Mouse (Mus musculus): ENCODE measurements around the gene Hmx3. TPM values are rescaled to one million over a fixed set of nuclear protein-coding genes. Genes with fewer than 3 reads are reported as not detected.
A peak's percentile ranks its signal among the peaks of the same experiment; 100 is the strongest.

The Hmx3 gene
- total RNA-seq (2012; rRNA removed) = not detected in 2 replicates
- total RNA-seq (2014; rRNA removed) = not detected in 2 replicates
- not detected in 2 replicates for polyA plus RNA-seq (2012; ENCODE audit: insufficient read length, low read depth)

DNA sequence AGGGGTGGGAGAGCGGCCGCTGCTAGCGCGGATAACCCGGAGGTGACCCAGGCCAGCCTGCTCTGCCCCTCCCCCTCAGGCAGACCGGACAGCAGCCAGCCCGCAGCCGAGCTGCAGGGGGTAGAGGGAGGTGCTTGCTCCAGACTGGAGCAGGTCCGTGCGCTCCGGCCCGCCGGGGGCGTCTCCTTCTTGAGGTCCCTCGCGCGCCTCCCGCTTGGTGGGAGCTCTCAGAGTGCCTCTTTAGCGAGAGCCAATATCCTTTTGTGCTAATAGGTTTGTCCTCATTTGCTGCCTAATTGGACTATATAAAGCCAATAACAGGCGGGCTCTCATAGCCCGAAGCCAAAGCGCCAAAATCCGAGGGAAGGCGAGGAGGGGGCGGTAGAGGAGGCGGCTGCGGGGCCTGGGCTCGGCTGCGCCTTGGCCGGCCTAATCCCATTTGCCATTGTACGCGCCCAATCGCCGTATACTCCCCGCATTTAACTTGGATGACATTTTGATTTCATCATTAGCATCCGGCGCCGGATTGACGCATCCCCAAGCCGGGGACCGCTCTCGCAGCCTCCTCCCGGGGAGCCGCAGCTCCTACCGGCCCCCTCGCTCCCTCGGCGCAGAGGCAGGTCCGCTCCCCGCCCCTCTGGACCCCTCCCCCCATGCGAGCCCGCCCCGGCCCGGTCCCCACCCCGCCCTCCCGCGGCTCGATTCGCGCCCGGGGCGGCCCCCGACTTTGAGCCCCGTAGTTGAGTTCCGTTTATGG lies at the start of gene Hmx3:
Hmx3 (plus strand) TSS at position 753 of the 757 bp plus-strand sequence.
- in situ Hi-C loops (cut with MboI; ENCODE audit: low pct_ligation_motif_present, low pct_unique_long_range_greater_than_20kb, low sequenced_read_pairs) = loop anchor here (25.0 kb wide), 1 partner anchor 245 kb away; no protein-coding TSS in a partner anchor
- dilution Hi-C loops (cut with MboI; ENCODE audit: extremely low pct_ligation_motif_present, extremely low pct_unique_long_range_greater_than_20kb, low sequenced_read_pairs) = no loop called here

GRCm38 (mm10) chr7:131503739-131504138 lies 38.9 kb upstream of the Hmx3 start:
- H3K4me2 ChIP-seq (ENCODE audit: insufficient read depth, low read depth, poor library complexity, severe bottlenecking) = no peak overlapping the region
- TF ChIP-seq IRF4 (IDR thresholded peaks at IDR 0.05; ENCODE audit: low read depth, low read length) (no peak), MAFK (IDR thresholded peaks at IDR 0.05; ENCODE audit: insufficient replicate concordance, low read length) (peak; percentile 90), TBP (conservative IDR thresholded peaks at IDR 0.05; ENCODE audit: low read depth, low read length) (no peak), MXI1 (IDR thresholded peaks at IDR 0.05; ENCODE audit: low read depth, low read length) (no peak)
- no peak overlapping the region for H3K4me3 ChIP-seq (replicated peaks in 1 of 3; ENCODE audit: low read depth in 2 of 3, low read length in 2 of 3, poor library complexity in 1 of 3)
- no peak overlapping the region for H3K9ac ChIP-seq (ENCODE audit: insufficient read depth, low read depth)
- in situ Hi-C loops (cut with MboI; ENCODE audit: low pct_ligation_motif_present, low pct_unique_long_range_greater_than_20kb, low sequenced_read_pairs) (no loop called here), dilution Hi-C loops (cut with MboI; ENCODE audit: extremely low pct_ligation_motif_present, extremely low pct_unique_long_range_greater_than_20kb, low sequenced_read_pairs) (no loop called here)
- H3K79me2 ChIP-seq (replicated peaks; ENCODE audit: control insufficient read depth, extremely low read depth, insufficient read depth, poor library complexity, severe bottlenecking) = no peaks in the 10 kb centered on the region
- no peaks in the 10 kb centered on the region for H3K4me1 ChIP-seq (ENCODE audit: control insufficient read depth in 1 of 2, insufficient read depth in 2 of 2)
- no peaks in the 10 kb centered on the region for H3K9me3 ChIP-seq (replicated peaks; ENCODE audit: low read length)
- peaks cover 75% of the 10 kb centered on the region for H3K27me3 ChIP-seq (replicated peaks)
- no peaks in the 10 kb centered on the region for H3K36me3 ChIP-seq (replicated peaks in 1 of 2; ENCODE audit: control insufficient read depth in 1 of 2, insufficient read depth in 1 of 2, low read length in 1 of 2)
- no peak for DNase-seq (ENCODE audit: extremely low read depth)
- no peak overlapping the region for H3K27ac ChIP-seq (ENCODE audit: insufficient read depth, low read depth)

More for the DNA sequence above, at the start of gene Hmx3:
- peaks cover 42% of the 10 kb centered on the region for H3K27me3 ChIP-seq (replicated peaks)
- peaks cover 0 to 3% of the 10 kb centered on the region in 2 experiments; a peak in 1 of 4 replicates for H3K4me1 ChIP-seq (ENCODE audit: control insufficient read depth in 1 of 2, insufficient read depth in 2 of 2)
- 0 out of 2 replicates have a peak within 1 kb of the TSS, but pooled peaks have one; percentile 20 for H3K9ac ChIP-seq (ENCODE audit: insufficient read depth, low read depth)
- no peaks in the 10 kb centered on the region for H3K79me2 ChIP-seq (replicated peaks; ENCODE audit: control insufficient read depth, extremely low read depth, insufficient read depth, poor library complexity, severe bottlenecking)
- peaks cover 34% of the 10 kb centered on the region for H3K9me3 ChIP-seq (replicated peaks; ENCODE audit: low read length)
- no peak for DNase-seq (ENCODE audit: extremely low read depth)
- H3K36me3 ChIP-seq (replicated peaks in 1 of 2; ENCODE audit: control insufficient read depth in 1 of 2, insufficient read depth in 1 of 2, low read length in 1 of 2) = no peaks in the 10 kb centered on the region
- peak within 1 kb of the TSS; percentile 14 for H3K4me2 ChIP-seq (ENCODE audit: insufficient read depth, low read depth, poor library complexity, severe bottlenecking)
- TF ChIP-seq MXI1 (IDR thresholded peaks at IDR 0.05; ENCODE audit: low read depth, low read length) = no peak
- H3K4me3 ChIP-seq (replicated peaks in 1 of 3; ENCODE audit: low read depth in 2 of 3, low read length in 2 of 3, poor library complexity in 1 of 3) = peak within 1 kb of the TSS in 1 of 3 experiments; percentile 48
- no peak within 1 kb of the TSS for H3K27ac ChIP-seq (ENCODE audit: insufficient read depth, low read depth)

DNA sequence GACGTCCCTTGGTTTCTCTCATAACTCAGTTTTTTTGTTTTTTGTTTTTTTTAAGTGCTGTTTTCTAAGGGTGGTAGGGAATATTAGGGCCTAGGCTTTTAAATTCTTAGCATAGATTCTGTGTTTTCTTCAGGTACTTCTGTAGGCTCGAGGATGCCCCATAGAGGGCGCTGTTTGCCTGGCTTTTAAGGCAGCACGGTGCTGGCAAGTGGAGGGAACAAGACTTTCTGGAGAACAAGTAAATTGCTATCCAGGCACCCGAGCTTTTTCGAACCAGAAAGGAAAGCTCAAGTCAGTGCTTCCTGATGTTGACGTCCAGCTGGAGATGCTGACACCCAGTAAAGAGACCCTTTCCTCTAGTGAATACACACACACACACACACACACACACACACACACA lies 2.7 kb upstream of the Hmx3 start:
- Histone ChIP-seq H3K36me3 (replicated peaks in 1 of 2; ENCODE audit: control insufficient read depth in 1 of 2, insufficient read depth in 1 of 2, low read length in 1 of 2) (no peaks in the 10 kb centered on the region), H3K4me1 (ENCODE audit: control insufficient read depth in 1 of 2, insufficient read depth in 2 of 2) (peaks cover 0 to 3% of the 10 kb centered on the region in 2 experiments; a peak in 1 of 4 replicates), H3K4me2 (ENCODE audit: insufficient read depth, low read depth, poor library complexity, severe bottlenecking) (0 out of 2 replicates have a peak overlapping the region, but pooled peaks have one; percentile 3), H3K4me3 (replicated peaks in 1 of 3; ENCODE audit: low read depth in 2 of 3, low read length in 2 of 3, poor library complexity in 1 of 3) (no peak overlapping the region), H3K9ac (ENCODE audit: insufficient read depth, low read depth) (no peak overlapping the region), H3K27me3 (replicated peaks) (peaks cover 42% of the 10 kb centered on the region), H3K27ac (ENCODE audit: insufficient read depth, low read depth) (no peak overlapping the region), H3K79me2 (replicated peaks; ENCODE audit: control insufficient read depth, extremely low read depth, insufficient read depth, poor library complexity, severe bottlenecking) (no peaks in the 10 kb centered on the region), H3K9me3 (replicated peaks; ENCODE audit: low read length) (peaks cover 34% of the 10 kb centered on the region)
- dilution Hi-C loops (cut with MboI; ENCODE audit: extremely low pct_ligation_motif_present, extremely low pct_unique_long_range_greater_than_20kb, low sequenced_read_pairs) = no loop called here
- peak; percentile 68 for DNase-seq (ENCODE audit: extremely low read depth)
- in situ Hi-C loops (cut with MboI; ENCODE audit: low pct_ligation_motif_present, low pct_unique_long_range_greater_than_20kb, low sequenced_read_pairs) = loop anchor here (10.0 to 25.0 kb wide), 2 partner anchors 247 to 345 kb away; no protein-coding TSS in a partner anchor
- TF ChIP-seq KAT2A (IDR thresholded peaks at IDR 0.05; ENCODE audit: insufficient replicate concordance, low read length) (no peak), BHLHE40 (IDR thresholded peaks at IDR 0.05; ENCODE audit: low read depth, low read length) (no peak), CHD1 (IDR thresholded peaks at IDR 0.05; ENCODE audit: low read depth, low read length) (no peak), MAX (IDR thresholded peaks at IDR 0.05; ENCODE audit: low read length) (no peak), EP300 (IDR thresholded peaks at IDR 0.05; ENCODE audit: low read length) (no peak), CTCF (conservative IDR thresholded peaks at IDR 0.05 in 1 of 2, IDR thresholded peaks at IDR 0.05 in 1 of 2; ENCODE audit: low read depth in 2 of 2, low read length in 2 of 2) (peak; percentile 60 to 85), MAFK (IDR thresholded peaks at IDR 0.05; ENCODE audit: insufficient replicate concordance, low read length) (no peak), SMC3 (IDR thresholded peaks at IDR 0.05; ENCODE audit: low read depth, low read length) (peak; percentile 67), NELFE (IDR thresholded peaks at IDR 0.05; ENCODE audit: low read depth, low read length) (peak; percentile 32; the same call in 1 of the 2 replicates), ZC3H11A (IDR thresholded peaks at IDR 0.05; ENCODE audit: low read depth, low read length) (peak; percentile 35), CHD2 (IDR thresholded peaks at IDR 0.05; ENCODE audit: low read length) (no peak), RAD21 (IDR thresholded peaks at IDR 0.05; ENCODE audit: low read depth, low read length) (peak; percentile 91), GABPA (IDR thresholded peaks at IDR 0.05; ENCODE audit: insufficient replicate concordance, low read depth, low read length) (no peak), SIN3A (IDR thresholded peaks at IDR 0.05; ENCODE audit: low read length) (no peak), POLR2A (IDR thresholded peaks at IDR 0.05; ENCODE audit: low read depth, low read length) (no peak), ETS1 (conservative IDR thresholded peaks at IDR 0.05; ENCODE audit: low read depth, low read length) (no peak), PAX5 (IDR thresholded peaks at IDR 0.05; ENCODE audit: low read length) (no peak)

All from CH12.LX (cell line).